Mouse (Mus musculus) hindbrain, embryonic 13.5 days (tissue): ENCODE results near the gene Ppt2. TPM values are rescaled to one million over a fixed set of nuclear protein-coding genes. Genes with fewer than 3 reads are reported as not detected.

Experiments used
- ATAC-seq: fragments of 200-750 bp; cut with Nextera tagmentation; 2 replicates; pipeline ENCODE4 v1.8.0; 2017; ENCODE audit warnings: moderate TSS enrichment; ENCODE audit not compliant: low FRiP score
- H3K27ac ChIP-seq: fragments of 300-500 bp; sonication (generic); 2 replicates; pipeline ENCODE4 v1.5.1; 2015; ENCODE audit warnings: inconsistent platforms, mild to moderate bottlenecking, moderate library complexity
- H3K27me3 ChIP-seq: fragments of 300-500 bp; sonication (generic); 2 replicates; pipeline ENCODE4 v1.6.1; 2015; ENCODE audit warnings: mild to moderate bottlenecking, inconsistent platforms
- H3K36me3 ChIP-seq: fragments of 300-500 bp; sonication (generic); 2 replicates; pipeline ENCODE4 v1.6.1; 2015; ENCODE audit warnings: mild to moderate bottlenecking, inconsistent platforms
- H3K4me1 ChIP-seq: fragments of 300-500 bp; sonication (generic); replicated peaks from 2 replicates; pipeline ENCODE4 v1.6.1; 2015; ENCODE audit warnings: inconsistent platforms
- H3K4me2 ChIP-seq: fragments of 300-500 bp; sonication (generic); 2 replicates; pipeline ENCODE4 v1.6.1; 2015; ENCODE audit warnings: inconsistent platforms, mild to moderate bottlenecking, moderate library complexity
- H3K4me3 ChIP-seq: fragments of 300-500 bp; sonication (generic); 2 replicates; pipeline ENCODE4 v1.5.1; 2015; ENCODE audit warnings: mild to moderate bottlenecking, inconsistent platforms
- H3K9ac ChIP-seq: fragments of 300-500 bp; sonication (generic); 2 replicates; pipeline ENCODE4 v1.6.1; 2015; ENCODE audit warnings: mild to moderate bottlenecking, inconsistent platforms
- H3K9me3 ChIP-seq: fragments of 300-500 bp; sonication (generic); 2 replicates; pipeline ENCODE4 v1.6.1; 2016; ENCODE audit warnings: inconsistent platforms
- WGBS: fragments of 180-500 bp; shearing (Covaris S2); methylation state at CpG from one replicate; pipeline ENCODE4 v1.1.7; 2015; 5-methylcytosine and 5-hydroxymethylcytosine counted together
- polyA plus RNA-seq: library from polyadenylated mRNA; unstranded; fragments of >200 nt; fragmentation: Nextera tagmentation; extraction: Ambion mirVana; gene quantifications from 2 replicates; pipeline ENCODE4 v1.2.1, GENCODE M21; 2015

The Ppt2 gene
- 21.7 and 22.7 TPM in 2 replicates for polyA plus RNA-seq

DNA sequence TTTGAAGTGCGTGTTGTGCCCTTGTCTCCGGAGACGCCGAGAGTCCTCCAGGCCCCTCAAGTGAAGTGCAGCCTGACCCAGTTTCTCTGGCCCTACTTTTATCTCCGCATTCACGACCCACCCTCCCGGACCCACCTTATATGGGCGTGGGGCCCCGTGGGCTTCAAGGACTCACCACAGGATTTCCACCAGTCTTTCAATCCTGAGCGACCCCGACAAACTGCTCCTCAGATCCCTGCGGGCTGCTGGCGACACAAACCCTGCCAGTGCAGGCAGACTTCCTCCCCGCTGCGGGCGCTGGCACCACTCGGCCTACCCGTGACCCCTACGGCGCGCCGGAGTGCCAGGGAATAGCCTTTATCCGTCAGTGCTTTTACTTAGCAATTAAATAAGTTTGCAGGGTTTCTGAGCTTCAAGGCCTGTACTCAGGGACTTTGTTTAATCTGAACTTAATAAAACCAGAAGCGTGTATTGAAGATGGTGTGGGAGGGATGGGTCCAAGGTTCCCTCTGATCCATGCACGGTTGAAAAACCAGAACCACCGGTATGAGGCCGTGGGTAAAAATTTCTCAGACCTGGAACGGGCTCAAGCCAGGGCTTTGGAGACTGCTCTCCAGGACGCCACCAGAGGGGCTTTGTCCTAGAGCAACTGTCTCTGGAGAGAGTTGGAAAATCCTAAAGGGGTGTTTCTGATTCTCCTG, at the start of gene Ppt2:
Ppt2 (minus strand) TSS at position 568 of the 701 bp plus-strand sequence.
- ATAC-seq: peak; percentile 22
- Histone ChIP-seq H3K4me1 (peaks cover 61% of the 10 kb centered on the region), H3K27ac (peak within 1 kb of the TSS; percentile 93), H3K4me3 (peak within 1 kb of the TSS; percentile 73), H3K9ac (peak within 1 kb of the TSS; percentile 83), H3K36me3 (peaks cover 10% of the 10 kb centered on the region), H3K4me2 (peak within 1 kb of the TSS; percentile 91), H3K9me3 (no peaks in the 10 kb centered on the region), H3K27me3 (peaks cover 36% of the 10 kb centered on the region)
- WGBS: 8% methylated on average over 29 of the region's 29 CpGs

DNA sequence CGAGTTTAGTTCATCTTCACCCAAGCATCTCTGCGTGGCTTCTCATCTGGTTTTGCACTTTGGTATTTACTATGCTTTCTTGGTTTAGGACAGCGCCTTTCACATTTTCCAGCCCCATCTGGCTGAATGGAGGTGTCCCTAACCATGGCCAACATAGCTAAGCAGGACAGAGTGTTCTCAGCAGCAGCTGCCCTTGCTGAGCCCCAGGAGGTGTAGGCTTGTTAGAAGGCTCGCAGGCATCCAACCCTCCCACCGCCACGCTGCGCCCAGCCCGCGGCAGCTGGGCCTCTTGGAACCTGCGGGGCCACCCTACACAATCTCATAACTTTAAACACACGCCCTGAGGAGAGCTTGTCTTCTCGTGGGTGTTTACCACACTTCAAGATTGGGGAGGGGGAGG, 48.4 kb upstream of the Ppt2 start:
- Histone ChIP-seq H3K9me3 (no peaks in the 10 kb centered on the region), H3K36me3 (no peaks in the 10 kb centered on the region), H3K27me3 (peaks cover 71% of the 10 kb centered on the region), H3K27ac (no peak overlapping the region), H3K4me3 (no peak overlapping the region), H3K4me1 (peaks cover 10% of the 10 kb centered on the region), H3K9ac (no peak overlapping the region), H3K4me2 (no peak overlapping the region)
- 80% methylated on average over 12 of the region's 12 CpGs for WGBS
- no peak for ATAC-seq

DNA sequence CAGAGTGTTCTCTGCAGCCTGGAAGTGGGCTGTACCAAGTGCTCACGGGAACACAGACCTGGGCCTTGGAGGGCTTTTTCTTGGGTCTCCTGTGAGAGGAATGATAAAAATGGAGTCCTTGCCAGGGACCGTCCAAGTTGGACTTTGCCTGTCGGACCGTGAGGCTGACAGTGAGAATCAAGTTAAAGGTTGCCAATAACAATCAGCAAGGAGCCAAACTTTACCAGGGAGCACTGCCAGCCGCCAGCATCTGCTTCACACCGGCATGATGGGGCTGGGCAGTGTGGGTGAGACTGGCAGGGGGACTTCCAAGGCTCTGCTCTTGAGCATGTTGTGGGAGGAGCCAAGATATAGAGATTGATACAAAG, 47.8 kb upstream of the Ppt2 start:
- H3K9me3 ChIP-seq: no peaks in the 10 kb centered on the region
- H3K27me3 ChIP-seq: peaks cover 74% of the 10 kb centered on the region

DNA sequence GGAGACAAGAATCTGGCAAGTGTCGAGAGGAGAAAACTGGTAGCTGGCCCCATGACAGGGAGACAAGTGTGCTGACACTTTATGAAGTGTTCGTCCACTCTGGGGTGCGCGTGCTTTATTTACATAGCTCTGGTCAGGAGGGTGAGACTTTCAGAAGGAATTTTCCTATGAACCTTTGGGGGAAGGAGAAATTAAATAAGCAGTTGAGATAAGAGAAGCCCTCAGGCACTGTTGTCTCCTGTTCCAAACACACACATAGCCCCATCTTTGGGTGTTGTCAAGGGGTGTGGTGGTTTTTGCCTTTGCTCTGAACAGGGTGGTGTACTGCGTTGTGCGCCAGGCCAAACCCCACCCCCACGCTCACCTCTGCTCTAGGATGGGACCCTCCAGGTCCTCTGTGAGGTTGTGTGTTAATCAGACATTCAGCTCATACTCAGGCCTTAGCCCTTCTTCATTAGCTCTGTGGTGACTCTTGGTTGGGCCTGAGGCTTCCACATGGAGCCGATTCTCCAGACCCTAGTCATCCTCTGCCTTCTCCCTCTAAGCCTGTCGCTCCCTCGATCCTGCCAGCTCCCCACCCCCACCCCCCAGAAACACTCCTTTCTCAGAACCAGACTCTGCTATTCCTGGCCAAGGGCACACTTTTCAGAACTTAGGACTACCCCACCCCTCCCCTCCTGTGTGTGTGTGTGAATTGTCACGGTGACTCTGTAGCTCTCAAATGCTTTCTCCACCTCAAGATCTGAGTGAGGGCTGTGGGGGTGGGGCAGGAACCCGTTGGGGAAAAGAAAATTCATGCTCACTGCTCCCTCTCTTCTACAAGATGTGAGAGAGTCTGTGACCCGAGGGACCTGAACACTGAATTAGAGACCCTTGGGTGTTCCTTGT, 47.1 kb upstream of the Ppt2 start:
- Histone ChIP-seq H3K27me3 (peaks cover 77% of the 10 kb centered on the region), H3K36me3 (no peaks in the 10 kb centered on the region)

More for the DNA sequence above, 47.8 kb upstream of the Ppt2 start:
- H3K4me3 ChIP-seq: no peak overlapping the region
- H3K4me2 ChIP-seq: no peak overlapping the region
- H3K27ac ChIP-seq: no peak overlapping the region
- H3K36me3 ChIP-seq: no peaks in the 10 kb centered on the region
- no peak overlapping the region for H3K9ac ChIP-seq
- H3K4me1 ChIP-seq: peaks cover 16% of the 10 kb centered on the region
- WGBS: 89% methylated on average over 6 of the region's 6 CpGs
- ATAC-seq: no peak

DNA sequence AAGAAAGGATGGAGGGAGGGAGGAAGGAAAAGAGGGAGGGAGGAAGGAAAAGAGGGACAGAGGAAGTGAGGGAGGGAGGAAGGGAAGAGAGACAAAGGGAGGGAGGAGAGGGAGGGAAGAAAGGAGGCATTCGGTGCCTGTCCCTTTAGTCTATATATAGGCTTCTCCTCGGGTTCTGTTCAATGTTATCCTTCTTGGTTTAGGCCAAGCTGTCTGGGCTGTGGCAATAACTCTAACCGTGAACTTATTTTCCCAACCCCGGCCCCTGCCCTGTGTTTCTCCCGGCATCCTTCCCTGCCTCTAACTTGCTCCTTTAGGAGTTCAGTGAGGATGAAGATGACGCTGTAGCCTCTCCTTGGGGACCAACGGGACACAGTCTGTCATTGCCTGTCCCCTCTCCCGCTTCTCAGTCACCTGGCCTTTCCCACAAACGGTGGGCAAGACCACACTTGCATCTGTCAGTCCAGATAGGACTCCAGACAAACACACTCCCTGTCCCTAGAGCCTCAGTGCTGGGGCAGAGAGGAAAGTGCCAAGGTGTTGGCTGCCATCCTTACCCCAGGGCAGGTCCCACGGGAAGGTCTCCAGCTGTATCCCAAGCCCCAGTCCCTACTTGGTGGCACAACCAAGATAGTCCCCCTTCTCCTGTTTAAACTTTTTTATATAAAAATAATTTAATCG, 46.4 kb upstream of the Ppt2 start:
- 76% methylated on average over 11 of the region's 11 CpGs for WGBS
- Histone ChIP-seq H3K27ac (no peak overlapping the region), H3K4me1 (peaks cover 17% of the 10 kb centered on the region), H3K36me3 (no peaks in the 10 kb centered on the region), H3K9me3 (no peaks in the 10 kb centered on the region), H3K4me2 (no peak overlapping the region), H3K27me3 (peaks cover 79% of the 10 kb centered on the region), H3K9ac (no peak overlapping the region), H3K4me3 (no peak overlapping the region)
- ATAC-seq: no peak

More for the DNA sequence above, 47.1 kb upstream of the Ppt2 start:
- Histone ChIP-seq H3K27ac (no peak overlapping the region), H3K4me3 (no peak overlapping the region), H3K9ac (no peak overlapping the region), H3K9me3 (no peaks in the 10 kb centered on the region), H3K4me1 (peaks cover 17% of the 10 kb centered on the region), H3K4me2 (no peak overlapping the region)
- 74% methylated on average over 13 of the region's 13 CpGs for WGBS
- no peak for ATAC-seq

DNA sequence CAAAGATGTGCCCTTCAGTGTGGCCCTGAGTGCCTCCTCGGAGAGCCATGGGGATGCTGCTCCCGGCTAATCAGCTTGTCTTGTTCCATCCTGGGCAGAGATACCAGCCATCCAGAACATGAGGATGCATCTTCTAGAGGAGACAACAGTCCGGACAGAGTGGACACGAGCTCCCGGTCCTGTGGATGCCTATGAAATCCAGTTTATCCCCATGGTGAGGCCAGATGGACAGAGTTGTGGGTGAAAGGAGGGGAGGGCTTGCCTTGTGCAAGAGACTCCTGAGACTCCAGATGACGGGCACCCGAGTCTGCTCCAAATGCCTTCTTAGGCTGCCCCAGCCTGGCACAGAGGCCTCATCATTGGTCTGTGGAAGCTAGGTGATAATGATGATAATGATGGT, 44.8 kb upstream of the Ppt2 start:
- Histone ChIP-seq H3K36me3 (no peaks in the 10 kb centered on the region), H3K4me3 (no peak overlapping the region), H3K9me3 (no peaks in the 10 kb centered on the region), H3K27me3 (peaks cover 78% of the 10 kb centered on the region), H3K27ac (no peak overlapping the region), H3K4me1 (peaks cover 17% of the 10 kb centered on the region), H3K4me2 (no peak overlapping the region), H3K9ac (no peak overlapping the region)
- no peak for ATAC-seq
- 95% methylated on average over 7 of the region's 7 CpGs for WGBS

DNA sequence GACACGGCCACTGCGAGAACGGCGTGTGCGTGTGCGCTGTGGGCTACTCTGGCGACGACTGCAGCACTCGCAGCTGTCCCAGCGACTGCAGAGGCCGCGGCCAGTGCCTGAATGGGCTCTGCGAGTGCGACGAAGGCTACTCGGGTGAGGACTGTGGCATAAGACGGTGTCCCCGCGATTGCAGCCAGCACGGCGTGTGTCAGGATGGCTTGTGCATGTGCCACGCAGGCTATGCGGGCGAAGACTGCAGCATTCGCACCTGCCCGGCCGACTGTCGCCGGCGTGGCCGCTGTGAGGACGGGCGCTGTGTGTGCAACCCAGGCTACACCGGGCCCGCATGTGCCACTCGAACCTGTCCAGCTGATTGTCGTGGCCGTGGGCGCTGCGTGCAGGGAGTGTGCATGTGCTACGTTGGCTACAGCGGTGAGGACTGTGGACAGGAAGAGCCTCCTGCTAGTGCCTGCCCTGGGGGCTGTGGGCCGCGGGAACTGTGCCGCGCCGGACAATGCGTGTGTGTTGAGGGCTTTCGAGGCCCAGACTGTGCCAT, 44.0 kb upstream of the Ppt2 start:
- no peak; the same call in 1 of the 2 replicates for ATAC-seq
- H3K4me1 ChIP-seq: peaks cover 17% of the 10 kb centered on the region
- WGBS: 33% methylated on average over 49 of the region's 49 CpGs
- H3K4me3 ChIP-seq: peak overlapping the region; percentile 42
- H3K9me3 ChIP-seq: no peaks in the 10 kb centered on the region
- no peak overlapping the region for H3K27ac ChIP-seq
- peak overlapping the region; percentile 63 for H3K9ac ChIP-seq
- H3K4me2 ChIP-seq: peak overlapping the region; percentile 71
- no peaks in the 10 kb centered on the region for H3K36me3 ChIP-seq
- peaks cover 81% of the 10 kb centered on the region for H3K27me3 ChIP-seq

DNA sequence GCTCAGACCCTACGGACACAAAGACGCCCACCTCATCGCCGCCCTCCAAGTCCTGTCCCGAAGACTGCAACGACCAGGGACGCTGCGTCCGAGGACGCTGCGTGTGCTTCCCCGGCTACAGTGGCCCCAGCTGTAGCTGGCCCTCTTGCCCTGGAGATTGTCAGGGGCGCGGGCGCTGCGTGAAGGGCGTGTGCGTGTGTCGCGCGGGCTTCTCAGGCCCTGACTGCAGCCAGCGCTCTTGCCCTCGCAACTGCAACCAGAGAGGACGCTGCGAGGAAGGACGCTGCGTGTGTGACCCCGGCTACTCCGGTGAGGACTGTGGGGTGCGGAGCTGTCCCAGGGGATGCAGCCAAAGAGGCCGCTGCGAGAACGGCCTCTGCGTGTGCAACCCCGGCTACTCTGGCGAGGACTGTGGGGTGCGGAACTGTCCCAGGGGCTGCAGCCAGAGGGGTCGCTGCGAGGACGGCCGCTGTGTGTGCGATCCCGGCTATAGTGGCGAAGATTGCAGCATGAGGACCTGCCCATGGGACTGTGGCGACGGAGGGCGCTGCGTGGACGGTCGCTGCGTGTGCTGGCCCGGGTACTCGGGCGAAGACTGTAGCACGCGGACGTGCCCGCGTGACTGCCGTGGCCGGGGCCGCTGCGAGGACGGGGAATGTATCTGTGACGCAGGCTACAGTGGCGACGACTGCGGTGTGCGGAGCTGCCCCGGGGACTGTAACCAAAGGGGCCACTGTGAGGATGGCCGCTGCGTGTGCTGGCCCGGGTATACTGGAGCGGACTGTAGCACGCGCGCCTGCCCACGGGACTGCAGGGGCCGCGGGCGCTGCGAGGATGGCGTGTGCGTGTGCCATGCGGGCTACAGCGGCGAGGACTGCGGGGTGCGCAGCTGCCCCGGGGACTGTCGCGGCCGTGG, 43.1 kb upstream of the Ppt2 start:
- Histone ChIP-seq H3K4me3 (peak overlapping the region; percentile 42), H3K36me3 (no peaks in the 10 kb centered on the region), H3K9me3 (no peaks in the 10 kb centered on the region), H3K4me1 (peaks cover 17% of the 10 kb centered on the region), H3K9ac (peak overlapping the region; percentile 63), H3K4me2 (peak overlapping the region; percentile 71), H3K27me3 (peaks cover 80% of the 10 kb centered on the region), H3K27ac (no peak overlapping the region)
- 9% methylated on average over 93 of the region's 93 CpGs for WGBS
- peak; percentile 63 for ATAC-seq

DNA sequence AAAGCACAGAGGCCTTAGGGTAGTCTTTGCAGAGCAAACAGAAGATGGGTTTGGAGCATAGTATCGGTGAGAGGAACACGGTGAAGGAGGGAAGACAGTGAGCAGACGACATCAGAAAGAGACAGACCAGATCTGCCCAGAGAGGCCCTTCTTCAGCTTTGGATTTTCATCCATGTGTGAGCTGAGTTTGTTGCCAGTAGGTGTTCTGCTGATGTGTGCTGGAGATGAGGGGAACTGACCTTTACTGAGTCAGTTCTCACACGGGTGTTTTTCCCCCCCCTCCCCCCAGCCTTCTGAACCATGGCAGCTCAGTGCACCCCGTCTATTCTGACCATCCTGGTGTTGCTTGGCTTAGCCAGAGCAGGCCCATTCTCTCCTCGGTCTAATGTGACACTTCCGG, 41.9 kb upstream of the Ppt2 start, which contains the start of gene Tnxb:
Tnxb (plus strand) TSS at position 301 of the 400 bp plus-strand sequence.
- 74% methylated on average over 7 of the region's 7 CpGs for WGBS
- H3K27ac ChIP-seq: no peak within 1 kb of the TSS
- H3K36me3 ChIP-seq: no peaks in the 10 kb centered on the region
- H3K9me3 ChIP-seq: no peaks in the 10 kb centered on the region
- peak within 1 kb of the TSS; percentile 63 for H3K9ac ChIP-seq
- peaks cover 17% of the 10 kb centered on the region for H3K4me1 ChIP-seq
- peaks cover 73% of the 10 kb centered on the region for H3K27me3 ChIP-seq
- no peak for ATAC-seq
- H3K4me3 ChIP-seq: peak within 1 kb of the TSS; percentile 42
- peak within 1 kb of the TSS; percentile 71 for H3K4me2 ChIP-seq

DNA sequence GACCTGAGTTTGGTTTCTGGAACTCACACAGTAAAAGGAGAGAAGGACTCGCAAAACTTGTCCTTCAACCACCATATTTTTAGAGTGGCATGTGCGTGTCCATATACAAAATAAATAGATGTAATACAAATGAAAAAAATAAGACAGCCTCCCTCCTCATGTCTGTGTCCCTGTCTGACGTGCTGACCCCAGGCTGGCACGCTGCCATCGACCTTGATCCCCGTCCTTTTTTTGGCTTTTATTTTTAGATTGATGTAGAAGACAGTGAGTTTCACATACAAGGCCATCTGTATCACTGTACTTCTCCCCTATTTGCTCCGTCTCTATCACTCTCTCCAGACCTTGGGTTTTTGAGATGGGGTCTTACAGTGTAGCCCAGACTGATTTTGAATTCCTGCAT, 36.2 kb upstream of the Ppt2 start:
- WGBS: 83% methylated on average over 7 of the region's 7 CpGs
- no peaks in the 10 kb centered on the region for H3K9me3 ChIP-seq

DNA sequence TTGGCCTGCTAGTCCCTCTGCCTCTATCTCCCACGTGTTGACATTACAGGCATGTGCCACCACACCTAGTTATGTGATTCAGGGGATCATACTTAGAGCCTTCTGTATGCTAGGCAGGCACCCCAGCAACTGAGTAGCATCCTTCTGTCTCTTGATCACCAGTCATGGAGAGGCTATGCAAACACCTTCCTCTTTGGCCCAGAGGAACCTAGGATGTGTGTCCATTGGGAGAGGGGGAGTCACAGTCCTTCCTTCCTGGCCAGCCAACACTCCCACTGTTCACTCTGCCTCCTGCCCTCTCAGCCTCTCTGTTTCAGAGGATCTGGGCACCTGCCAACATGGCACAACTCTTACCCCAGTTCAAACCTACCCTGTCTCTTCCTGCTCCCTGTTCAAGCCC, 35.2 kb upstream of the Ppt2 start:
- WGBS: 41% methylated on average over 1 of the region's 1 CpGs
- Histone ChIP-seq H3K27ac (no peak overlapping the region), H3K9me3 (no peaks in the 10 kb centered on the region), H3K9ac (no peak overlapping the region), H3K36me3 (no peaks in the 10 kb centered on the region), H3K27me3 (peaks cover 50% of the 10 kb centered on the region), H3K4me3 (no peak overlapping the region), H3K4me1 (peaks cover 12% of the 10 kb centered on the region; the same call in 1 of the 2 replicates), H3K4me2 (no peak overlapping the region)
- ATAC-seq: no peak

More for the DNA sequence above, 36.2 kb upstream of the Ppt2 start:
- Histone ChIP-seq H3K4me2 (no peak overlapping the region), H3K27me3 (peaks cover 53% of the 10 kb centered on the region), H3K27ac (no peak overlapping the region), H3K4me3 (no peak overlapping the region), H3K4me1 (peaks cover 12% of the 10 kb centered on the region; the same call in 1 of the 2 replicates), H3K9ac (no peak overlapping the region), H3K36me3 (no peaks in the 10 kb centered on the region)
- no peak for ATAC-seq
